Comparison of ENCODE assay signal across 8 mouse cellular contexts in the genomic region with DNA sequence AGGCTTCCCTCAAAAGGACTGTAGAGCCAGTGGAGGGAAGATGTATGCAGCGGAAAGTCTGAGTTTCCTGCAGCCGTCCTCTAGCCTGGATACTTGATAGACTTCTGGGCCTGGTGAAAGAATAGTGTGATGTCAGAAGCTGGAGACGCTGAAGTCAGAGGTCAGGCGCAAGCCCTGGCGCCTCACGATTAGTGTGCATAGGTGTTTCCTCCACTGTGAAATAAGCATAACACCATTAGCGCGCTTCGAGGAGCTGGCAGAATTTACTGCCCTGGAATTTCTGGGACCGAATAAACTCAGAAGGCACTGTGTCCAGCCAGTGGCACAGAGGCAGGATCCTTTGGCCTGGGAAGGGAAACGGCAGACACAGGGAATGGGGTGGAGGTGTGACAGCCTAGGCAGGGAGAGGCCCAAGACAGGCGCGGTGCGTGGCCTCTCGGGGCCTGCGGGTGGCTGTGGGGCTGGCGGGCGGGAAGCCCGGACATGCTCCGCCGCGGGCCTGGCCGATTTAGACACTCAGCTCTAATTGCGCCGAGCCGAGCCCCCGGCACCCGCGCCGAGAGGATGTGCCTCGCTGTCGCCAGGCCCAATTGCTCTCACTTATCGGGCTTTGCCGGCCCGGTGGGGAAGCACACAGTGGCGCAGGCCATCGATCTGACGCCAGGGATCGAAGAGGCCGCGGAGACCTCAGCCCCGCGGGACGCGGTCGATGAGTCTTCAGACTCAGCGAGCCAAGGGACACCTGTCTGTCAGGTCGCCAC.
DNase-seq lines count a peak whose midpoint lies in the region; ATAC-seq and TF ChIP-seq lines count a peak whose summit lies in the region.

No protein-coding gene starts in this region.

- ATAC-seq in embryonic facial prominence, embryonic 15.5 days (ENCODE audit: insufficient number of reproducible peaks, low FRiP score, low TSS enrichment, low read depth), result peak; percentile 47; the same call in 1 of the 2 replicates

- no peaks in the 10 kb centered on the region for H3K36me3 ChIP-seq in heart, adult 2 months (ENCODE audit: control insufficient read depth, insufficient read depth, low read length)
- no peaks in the 10 kb centered on the region for H3K36me3 ChIP-seq in embryonic facial prominence, embryonic 15.5 days

- WGBS in heart, adult 2 months, result 6% methylated on average over 48 of the region's 48 CpGs
- WGBS in embryonic facial prominence, embryonic 15.5 days, result 4% methylated on average over 48 of the region's 48 CpGs

- no peaks in the 10 kb centered on the region for H3K79me2 ChIP-seq in heart, adult 2 months (replicated peaks; ENCODE audit: control insufficient read depth, insufficient read depth, low read length)

- H3K9me3 ChIP-seq in embryonic facial prominence, embryonic 15.5 days (replicated peaks), result no peaks in the 10 kb centered on the region

- H3K4me1 ChIP-seq in heart, adult 2 months (ENCODE audit: control insufficient read depth, insufficient read depth, low read length), result no peaks in the 10 kb centered on the region
- H3K4me1 ChIP-seq in embryonic facial prominence, embryonic 15.5 days, result peaks cover 11% of the 10 kb centered on the region

- no peak for TF ChIP-seq CTCF in heart, adult 2 months (IDR thresholded peaks at IDR 0.05)

- H3K27me3 ChIP-seq in heart, adult 2 months (ENCODE audit: control insufficient read depth, insufficient read depth, low read length), result no peaks in the 10 kb centered on the region
- 0 out of 2 replicates have a peak, but pooled peaks cover 7% of the 10 kb centered on the region for H3K27me3 ChIP-seq in embryonic facial prominence, embryonic 15.5 days

- no peak overlapping the region for H3K27ac ChIP-seq in heart, adult 2 months
- no peak overlapping the region for H3K27ac ChIP-seq in embryonic facial prominence, embryonic 15.5 days (replicated peaks)

- H3K4me2 ChIP-seq in embryonic facial prominence, embryonic 15.5 days (replicated peaks), result peak overlapping the region; percentile 73

- no peak for TF ChIP-seq POLR2A in heart, adult 2 months (IDR thresholded peaks at IDR 0.05; ENCODE audit: insufficient read depth, low read depth, low read length)

- no peak overlapping the region for H3K9ac ChIP-seq in heart, adult 2 months (ENCODE audit: low read depth, low read length)
- peak overlapping the region; percentile 35 for H3K9ac ChIP-seq in embryonic facial prominence, embryonic 15.5 days

- peak in 1 of 2 experiments; percentile 21 for DNase-seq in heart, adult 2 months
- DNase-seq in heart, postnatal 25 days (ENCODE audit: low spot score), result no peak
- DNase-seq in adrenal gland, postnatal 14 days, result peak; percentile 27
- peak; percentile 10 for DNase-seq in hindlimb bud, embryonic 11.5 days (ENCODE audit: extremely low spot score, low read depth, low spot score)
- peak; percentile 49 for DNase-seq in neural tube, embryonic 10.5 days (ENCODE audit: extremely low spot score, low spot score)
- DNase-seq in thymus, postnatal 14 days, result no peak
- DNase-seq in ovary, postnatal 14 days (ENCODE audit: low spot score), result no peak

- H3K4me3 ChIP-seq in heart, adult 2 months, result peak overlapping the region; percentile 32; the same call in 1 of the 2 replicates
- peak overlapping the region; percentile 38 for H3K4me3 ChIP-seq in embryonic facial prominence, embryonic 15.5 days (replicated peaks)

- intact Hi-C loops in heart, adult 2 months (cut with DNase I), result no loop called here
- intact Hi-C loops in heart, postnatal 25 days (cut with DNase I), result no loop called here

- no peak for TF ChIP-seq EP300 in heart, adult 2 months (IDR thresholded peaks at IDR 0.05; ENCODE audit: insufficient read depth, low read depth, low read length)

Comparison
In these comparisons a context has a peak if more than half of its experiments do, and no peak if none do; other contexts are left out.
1. DNase-seq: peak in adrenal gland, postnatal 14 days (single experiment), hindlimb bud, embryonic 11.5 days (single experiment) and neural tube, embryonic 10.5 days (single experiment); none in heart, postnatal 25 days (single experiment), thymus, postnatal 14 days (single experiment) and ovary, postnatal 14 days (single experiment).